In the genomic region with DNA sequence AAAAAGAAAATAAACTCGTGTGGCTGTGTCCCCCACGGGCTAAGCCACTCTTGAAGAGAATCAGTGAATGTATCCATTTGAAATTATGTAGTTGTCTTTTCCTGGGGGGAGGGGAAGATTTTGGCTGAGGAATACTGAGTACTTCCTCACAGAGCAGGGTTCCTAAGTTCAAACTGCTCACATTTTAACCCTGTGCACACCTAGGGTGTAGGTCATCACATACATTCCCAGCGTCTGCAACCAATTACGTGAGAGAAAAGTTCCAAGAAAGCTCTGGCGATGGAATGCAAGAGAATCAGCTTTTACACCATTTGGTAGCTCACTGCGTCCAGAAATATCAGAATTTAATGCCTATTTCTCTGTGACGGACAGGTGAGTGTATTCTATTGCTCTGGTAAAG, we compare ENCODE assay signal across 18 mouse cellular contexts. TPM values are rescaled to one million over a fixed set of nuclear protein-coding genes. Genes with fewer than 3 reads are reported as not detected.
DNase-seq lines count a peak whose midpoint lies in the region; ATAC-seq and TF ChIP-seq lines count a peak whose summit lies in the region.
"Had no signal": no experiment of that assay in that cellular context is flagged by ENCODE, and none has a peak within 500 bp of the region (broad histone marks: within the 10 kb centered on the region; RNA-seq: fewer than 3 reads in every experiment).

No protein-coding gene starts in this region.

- H3K4me2 ChIP-seq in forebrain, embryonic 14.5 days (ENCODE audit: low read length), result peak overlapping the region; percentile 20; the same call in 1 of the 2 replicates
- no peak overlapping the region for H3K4me2 ChIP-seq in forebrain, embryonic 11.5 days (ENCODE audit: low read depth, low read length, severe bottlenecking)
- no peak overlapping the region for H3K4me2 ChIP-seq in midbrain, postnatal 0 days (ENCODE audit: low read depth, low read length, poor library complexity, severe bottlenecking)
- no peak overlapping the region for H3K4me2 ChIP-seq in embryonic facial prominence, embryonic 15.5 days (replicated peaks)
- no peak overlapping the region for H3K4me2 ChIP-seq in midbrain, embryonic 14.5 days (ENCODE audit: low read length)
- H3K4me2 ChIP-seq: liver, embryonic 13.5 days had no signal

- DNase-seq in forebrain, embryonic 14.5 days (ENCODE audit: low spot score), result no peak
- no peak for DNase-seq in forebrain, embryonic 11.5 days (ENCODE audit: low spot score)
- DNase-seq in midbrain, embryonic 10.5 days (ENCODE audit: low spot score), result no peak
- DNase-seq in midbrain, postnatal 0 days (ENCODE audit: low spot score), result no peak
- DNase-seq in midbrain, embryonic 14.5 days, result no peak
- no peak for DNase-seq in ovary, postnatal 14 days (ENCODE audit: low spot score)
- DNase-seq in testis, postnatal 14 days (ENCODE audit: low spot score), result no peak
- DNase-seq: B cell, adult 2 months; cerebellum, postnatal 36 days; heart, adult 2 months; kidney, adult 2 months; kidney, postnatal 36 days; liver, embryonic 13.5 days; lung, postnatal 10 days; right cerebral cortex, postnatal 4 days; thymus, adult 2 months had no signal

- no peaks in the 10 kb centered on the region for H3K36me3 ChIP-seq in forebrain, embryonic 14.5 days (ENCODE audit: control insufficient read depth, insufficient read depth, low read length)
- H3K36me3 ChIP-seq in forebrain, embryonic 11.5 days (ENCODE audit: control insufficient read depth, insufficient read depth, low read length), result no peaks in the 10 kb centered on the region
- no peaks in the 10 kb centered on the region for H3K36me3 ChIP-seq in midbrain, embryonic 10.5 days
- no peaks in the 10 kb centered on the region for H3K36me3 ChIP-seq in midbrain, postnatal 0 days (ENCODE audit: insufficient read depth, low read length)
- no peaks in the 10 kb centered on the region for H3K36me3 ChIP-seq in embryonic facial prominence, embryonic 15.5 days
- no peaks in the 10 kb centered on the region for H3K36me3 ChIP-seq in midbrain, embryonic 14.5 days (ENCODE audit: control insufficient read depth, insufficient read depth, low read length)
- H3K36me3 ChIP-seq: liver, embryonic 13.5 days had no signal

- TF ChIP-seq CTCF in midbrain, postnatal 0 days (IDR thresholded peaks at IDR 0.05), result no peak

- 42% methylated on average over 7 of the region's 7 CpGs for WGBS in forebrain, embryonic 14.5 days
- WGBS in forebrain, embryonic 11.5 days, result 38% methylated on average over 7 of the region's 7 CpGs
- WGBS in midbrain, embryonic 10.5 days, result 43% methylated on average over 7 of the region's 7 CpGs
- 43% methylated on average over 7 of the region's 7 CpGs for WGBS in midbrain, postnatal 0 days
- 24% methylated on average over 7 of the region's 7 CpGs for WGBS in embryonic facial prominence, embryonic 15.5 days
- WGBS in midbrain, embryonic 14.5 days, result 46% methylated on average over 7 of the region's 7 CpGs

- H3K27ac ChIP-seq in forebrain, embryonic 14.5 days (ENCODE audit: low read depth, low read length), result no peak overlapping the region
- H3K27ac ChIP-seq in forebrain, embryonic 11.5 days (ENCODE audit: low read depth, low read length), result no peak overlapping the region
- peak overlapping the region; percentile 39; the same call in 1 of the 2 replicates for H3K27ac ChIP-seq in midbrain, embryonic 10.5 days (replicated peaks)
- no peak overlapping the region for H3K27ac ChIP-seq in midbrain, postnatal 0 days (ENCODE audit: low read depth, low read length)
- 0 out of 2 replicates have a peak overlapping the region, but pooled peaks have one; percentile 11 for H3K27ac ChIP-seq in embryonic facial prominence, embryonic 15.5 days (replicated peaks)
- H3K27ac ChIP-seq in midbrain, embryonic 14.5 days (replicated peaks; ENCODE audit: low read depth, low read length), result peak overlapping the region; percentile 53
- H3K27ac ChIP-seq: heart, adult 2 months; liver, embryonic 13.5 days had no signal

- no peaks in the 10 kb centered on the region for H3K27me3 ChIP-seq in forebrain, embryonic 14.5 days (replicated peaks; ENCODE audit: control insufficient read depth, insufficient read depth, low read length)
- no peaks in the 10 kb centered on the region for H3K27me3 ChIP-seq in forebrain, embryonic 11.5 days (ENCODE audit: control insufficient read depth, insufficient read depth, low read length)
- peaks cover 11% of the 10 kb centered on the region; the same call in 1 of the 2 replicates for H3K27me3 ChIP-seq in midbrain, embryonic 10.5 days (ENCODE audit: low read depth, poor library complexity, severe bottlenecking)
- no peaks in the 10 kb centered on the region for H3K27me3 ChIP-seq in midbrain, postnatal 0 days (ENCODE audit: insufficient read depth, low read length)
- H3K27me3 ChIP-seq in embryonic facial prominence, embryonic 15.5 days, result no peaks in the 10 kb centered on the region
- no peaks in the 10 kb centered on the region for H3K27me3 ChIP-seq in midbrain, embryonic 14.5 days (ENCODE audit: control insufficient read depth, insufficient read depth, low read length)
- H3K27me3 ChIP-seq: liver, embryonic 13.5 days; Patski had no signal

- H3K4me1 ChIP-seq in forebrain, embryonic 14.5 days (ENCODE audit: control insufficient read depth, insufficient read depth, low read length), result peaks cover 71% of the 10 kb centered on the region
- peaks cover 48% of the 10 kb centered on the region for H3K4me1 ChIP-seq in forebrain, embryonic 11.5 days (replicated peaks; ENCODE audit: control insufficient read depth, insufficient read depth, low read length)
- H3K4me1 ChIP-seq in midbrain, embryonic 10.5 days, result peaks cover 85% of the 10 kb centered on the region
- peaks cover 26% of the 10 kb centered on the region; the same call in 1 of the 2 replicates for H3K4me1 ChIP-seq in midbrain, postnatal 0 days (ENCODE audit: insufficient read depth, low read length)
- H3K4me1 ChIP-seq in embryonic facial prominence, embryonic 15.5 days, result peaks cover 54% of the 10 kb centered on the region
- H3K4me1 ChIP-seq in midbrain, embryonic 14.5 days (ENCODE audit: control insufficient read depth, insufficient read depth, low read length), result peaks cover 79% of the 10 kb centered on the region

- H3K9ac ChIP-seq in forebrain, embryonic 14.5 days (ENCODE audit: low read length), result no peak overlapping the region
- no peak overlapping the region for H3K9ac ChIP-seq in forebrain, embryonic 11.5 days (ENCODE audit: low read length)
- no peak overlapping the region for H3K9ac ChIP-seq in midbrain, postnatal 0 days (replicated peaks; ENCODE audit: low read length, poor library complexity, severe bottlenecking)
- H3K9ac ChIP-seq in embryonic facial prominence, embryonic 15.5 days, result no peak overlapping the region
- no peak overlapping the region for H3K9ac ChIP-seq in midbrain, embryonic 14.5 days (replicated peaks; ENCODE audit: low read length)
- H3K9ac ChIP-seq: liver, embryonic 13.5 days had no signal

- no peak for ATAC-seq in forebrain, embryonic 14.5 days
- ATAC-seq in forebrain, embryonic 11.5 days (replicated peaks; ENCODE audit: low FRiP score), result no peak
- ATAC-seq in midbrain, postnatal 0 days (ENCODE audit: low FRiP score), result no peak
- no peak for ATAC-seq in embryonic facial prominence, embryonic 15.5 days (ENCODE audit: insufficient number of reproducible peaks, low FRiP score, low TSS enrichment, low read depth)
- ATAC-seq in midbrain, embryonic 14.5 days (ENCODE audit: low FRiP score, low TSS enrichment), result no peak
- ATAC-seq: Patski had no signal

- no peaks in the 10 kb centered on the region for H3K9me3 ChIP-seq in forebrain, embryonic 14.5 days (replicated peaks; ENCODE audit: control insufficient read depth, low read length)
- no peaks in the 10 kb centered on the region for H3K9me3 ChIP-seq in forebrain, embryonic 11.5 days (ENCODE audit: control insufficient read depth, low read length)
- H3K9me3 ChIP-seq in midbrain, embryonic 10.5 days (replicated peaks), result no peaks in the 10 kb centered on the region
- H3K9me3 ChIP-seq in midbrain, postnatal 0 days (ENCODE audit: low read length), result no peaks in the 10 kb centered on the region
- no peaks in the 10 kb centered on the region for H3K9me3 ChIP-seq in embryonic facial prominence, embryonic 15.5 days (replicated peaks)
- no peaks in the 10 kb centered on the region for H3K9me3 ChIP-seq in midbrain, embryonic 14.5 days (ENCODE audit: control insufficient read depth, low read length)
- H3K9me3 ChIP-seq: liver, embryonic 13.5 days had no signal

- H3K4me3 ChIP-seq in forebrain, embryonic 14.5 days (ENCODE audit: low read depth, low read length), result no peak overlapping the region
- no peak overlapping the region for H3K4me3 ChIP-seq in forebrain, embryonic 11.5 days (ENCODE audit: low read depth, low read length)
- no peak overlapping the region for H3K4me3 ChIP-seq in midbrain, embryonic 10.5 days
- H3K4me3 ChIP-seq in midbrain, postnatal 0 days (ENCODE audit: low read depth, low read length), result no peak overlapping the region
- no peak overlapping the region for H3K4me3 ChIP-seq in embryonic facial prominence, embryonic 15.5 days (replicated peaks)
- no peak overlapping the region for H3K4me3 ChIP-seq in midbrain, embryonic 14.5 days (replicated peaks; ENCODE audit: low read depth, low read length)
- H3K4me3 ChIP-seq: heart, adult 2 months; liver, embryonic 13.5 days had no signal

RNA-seq across cellular contexts. Expression of gene Sipa1l2, which starts 43.0 kb away (rescaled TPM):
- polyA plus RNA-seq in forebrain, embryonic 14.5 days (2014; fragmentation: Nextera tagmentation; extraction: Ambion mirVana), result 15.5 and 19.9 TPM in 2 replicates
- 19.9 and 23.3 TPM in 2 replicates for polyA plus RNA-seq in forebrain, embryonic 11.5 days (2014; fragmentation: Nextera tagmentation; extraction: Ambion mirVana)
- 14.8 and 21.9 TPM in 2 replicates for polyA plus RNA-seq in midbrain, embryonic 10.5 days (2016; fragmentation: Nextera tagmentation; extraction: Ambion mirVana)
- 52.6 and 53.7 TPM in 2 replicates for total RNA-seq in midbrain, postnatal 0 days (2014; rRNA removed)
- polyA plus RNA-seq in midbrain, postnatal 0 days (2015; fragmentation: Nextera tagmentation; extraction: Ambion mirVana), result 8.8 and 10.1 TPM in 2 replicates
- polyA plus RNA-seq in embryonic facial prominence, embryonic 15.5 days (2015; fragmentation: Nextera tagmentation; extraction: Ambion mirVana), result 12.6 and 12.8 TPM in 2 replicates
- polyA plus RNA-seq in midbrain, embryonic 14.5 days (2014; fragmentation: Nextera tagmentation; extraction: Ambion mirVana), result 16.4 and 25.1 TPM in 2 replicates

Comparison
In these comparisons a context has a peak if more than half of its experiments do, and no peak if none do; other contexts are left out.
1. H3K27ac ChIP-seq: peak in midbrain, embryonic 10.5 days (single experiment), embryonic facial prominence, embryonic 15.5 days (single experiment) and midbrain, embryonic 14.5 days (single experiment); none in forebrain, embryonic 14.5 days (single experiment), forebrain, embryonic 11.5 days (single experiment) and midbrain, postnatal 0 days (single experiment).